Mouse (Mus musculus) neural tube, embryonic 15.5 days (tissue): Measurements from ENCODE around the gene Gm26897. TPM values are rescaled to one million over a fixed set of nuclear protein-coding genes. Genes with fewer than 3 reads are reported as not detected.

Experiments
- ATAC-seq: fragments of 200-750 bp; cut with Nextera tagmentation; 2 replicates; pipeline ENCODE4 v1.8.0; 2017; ENCODE audit warnings: mild to moderate bottlenecking, moderate TSS enrichment, moderate library complexity; ENCODE audit not compliant: low FRiP score
- H3K27ac ChIP-seq: fragments of 300-500 bp; sonication (generic); replicated peaks from 2 replicates; pipeline ENCODE4 v1.5.1; 2015; ENCODE audit warnings: mild to moderate bottlenecking, inconsistent platforms
- H3K27me3 ChIP-seq: fragments of 300-500 bp; sonication (generic); replicated peaks from 2 replicates; pipeline ENCODE4 v1.6.1; 2015; ENCODE audit warnings: inconsistent platforms
- H3K36me3 ChIP-seq: fragments of 300-500 bp; sonication (generic); 2 replicates; pipeline ENCODE4 v1.6.1; 2015; ENCODE audit warnings: inconsistent platforms
- H3K4me1 ChIP-seq: fragments of 300-500 bp; sonication (generic); 2 replicates; pipeline ENCODE4 v1.6.1; 2015; ENCODE audit warnings: inconsistent platforms
- H3K4me2 ChIP-seq: fragments of 300-500 bp; sonication (generic); 2 replicates; pipeline ENCODE4 v1.6.1; 2015; ENCODE audit warnings: inconsistent platforms, mild to moderate bottlenecking, moderate library complexity
- H3K4me3 ChIP-seq: fragments of 300-500 bp; sonication (generic); replicated peaks from 2 replicates; pipeline ENCODE4 v1.5.1; 2015; ENCODE audit warnings: mild to moderate bottlenecking, inconsistent platforms
- H3K9ac ChIP-seq: fragments of 300-500 bp; sonication (generic); replicated peaks from 2 replicates; pipeline ENCODE4 v1.6.1; 2015; ENCODE audit warnings: mild to moderate bottlenecking, inconsistent platforms
- H3K9me3 ChIP-seq: fragments of 300-500 bp; sonication (generic); replicated peaks from 2 replicates; pipeline ENCODE4 v1.6.1; 2016; ENCODE audit warnings: inconsistent platforms
- WGBS: fragments of 180-500 bp; shearing (Covaris S2); methylation state at CpG from one replicate; pipeline ENCODE4 v1.1.7; 2015; ENCODE audit warnings: mixed read lengths; 5-methylcytosine and 5-hydroxymethylcytosine counted together
- polyA plus RNA-seq: library from polyadenylated mRNA; unstranded; fragments of >200 nt; fragmentation: Nextera tagmentation; extraction: Ambion mirVana; gene quantifications from 2 replicates; pipeline ENCODE4 v1.2.1, GENCODE M21; 2015

The Gm26897 gene
- polyA plus RNA-seq, 1 experiment from 2014 or later: not detected

- WGBS: 28% methylated on average over 16 of the region's 16 CpGs
- H3K27me3 ChIP-seq: no peaks in the 10 kb centered on the region
- ATAC-seq: peak; percentile 31; the same call in 1 of the 2 replicates
- peak overlapping the region; percentile 34 for H3K4me2 ChIP-seq
- peak overlapping the region; percentile 21; the same call in 1 of the 2 replicates for H3K9ac ChIP-seq
- H3K9me3 ChIP-seq: no peaks in the 10 kb centered on the region
- peaks cover 18% of the 10 kb centered on the region for H3K4me1 ChIP-seq
- no peaks in the 10 kb centered on the region for H3K36me3 ChIP-seq
- H3K4me3 ChIP-seq: no peak overlapping the region
- peak overlapping the region; percentile 23; the same call in 1 of the 2 replicates for H3K27ac ChIP-seq
Measured at GRCm38 (mm10) chr5:111754484-111755139, 20.9 kb downstream of the Gm26897 start.

- no peak overlapping the region for H3K27ac ChIP-seq
Measured at GRCm38 (mm10) chr5:111755330-111755729, 21.6 kb downstream of the Gm26897 start.

DNA sequence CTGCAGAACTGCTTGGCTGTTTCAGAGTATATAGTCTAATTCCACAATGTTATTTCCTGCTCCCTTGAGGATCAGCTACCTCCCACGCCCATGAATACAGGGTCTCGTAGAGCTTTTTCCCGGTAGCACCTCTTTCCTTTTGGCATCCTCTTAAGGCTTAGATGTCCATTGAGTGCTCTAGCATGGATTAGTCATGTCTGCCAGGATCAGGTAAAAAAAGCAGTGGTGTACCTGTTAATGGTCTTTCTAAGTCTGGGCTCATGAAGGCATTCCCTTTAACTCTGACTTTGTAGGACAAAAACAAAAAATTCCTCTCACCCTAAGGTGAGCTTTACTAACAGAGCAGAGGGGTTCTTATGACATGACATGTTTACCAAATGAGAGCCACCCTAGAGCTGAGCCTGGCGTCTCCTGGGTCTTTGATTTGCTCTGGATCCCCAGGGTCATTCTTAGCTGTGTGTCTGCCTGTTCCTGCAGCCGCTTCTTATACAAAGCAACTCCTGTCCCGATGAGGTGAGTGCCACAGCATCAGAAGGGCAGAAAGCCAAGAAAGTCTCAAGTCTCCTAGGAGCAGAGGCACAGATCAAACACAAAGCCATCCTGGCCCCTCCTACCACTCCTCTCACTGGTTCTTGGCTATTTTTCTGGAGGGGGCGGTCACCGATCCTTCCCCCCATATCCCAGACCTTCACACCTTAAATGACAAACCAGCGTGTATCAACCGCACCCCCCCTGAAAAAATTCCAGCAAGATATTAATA, 27.2 kb downstream of the Gm26897 start:
- peak overlapping the region; percentile 26 for H3K4me3 ChIP-seq

More at GRCm38 (mm10) chr5:111755330-111755729, 21.6 kb downstream of the Gm26897 start:
- no peaks in the 10 kb centered on the region for H3K27me3 ChIP-seq
- 0 out of 2 replicates have a peak overlapping the region, but pooled peaks have one; percentile 34 for H3K4me2 ChIP-seq
- H3K4me3 ChIP-seq: no peak overlapping the region
- WGBS: 12% methylated on average over 5 of the region's 5 CpGs
- peaks cover 11% of the 10 kb centered on the region for H3K4me1 ChIP-seq
- no peaks in the 10 kb centered on the region for H3K9me3 ChIP-seq
- no peak overlapping the region for H3K9ac ChIP-seq
- ATAC-seq: no peak
- no peaks in the 10 kb centered on the region for H3K36me3 ChIP-seq

DNA sequence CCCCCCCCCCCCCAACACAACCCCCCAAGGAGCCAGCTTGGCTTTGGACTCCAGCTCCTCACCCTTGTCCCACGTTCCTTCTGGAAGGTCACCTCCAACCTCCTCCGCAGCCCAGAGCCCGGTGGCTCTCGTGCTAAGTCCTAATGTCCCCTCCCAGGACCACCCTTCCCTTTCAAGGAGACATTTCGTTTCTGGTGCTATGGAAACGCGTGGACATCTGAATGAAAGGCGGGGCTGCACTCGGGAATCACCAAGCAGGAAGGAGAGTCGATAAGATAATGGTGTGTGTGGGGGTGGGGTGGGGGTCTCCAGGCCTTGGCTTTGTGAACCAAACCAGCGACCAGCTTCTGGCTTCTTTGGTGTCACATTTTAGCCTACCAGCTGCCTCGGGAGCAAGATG, 27.9 kb downstream of the Gm26897 start:
- WGBS: under 1% methylated on average over 12 of the region's 12 CpGs
- no peaks in the 10 kb centered on the region for H3K36me3 ChIP-seq

More for the DNA sequence above, 27.2 kb downstream of the Gm26897 start:
- H3K4me2 ChIP-seq: peak overlapping the region; percentile 61
- no peak overlapping the region for H3K9ac ChIP-seq
- WGBS: 15% methylated on average over 10 of the region's 10 CpGs
- H3K27ac ChIP-seq: peak overlapping the region; percentile 80
- no peaks in the 10 kb centered on the region for H3K9me3 ChIP-seq
- H3K4me1 ChIP-seq: peaks cover 28% of the 10 kb centered on the region
- 0 out of 2 replicates have a peak, but pooled peaks cover 2% of the 10 kb centered on the region for H3K27me3 ChIP-seq
- no peaks in the 10 kb centered on the region for H3K36me3 ChIP-seq
- ATAC-seq: no peak

DNA sequence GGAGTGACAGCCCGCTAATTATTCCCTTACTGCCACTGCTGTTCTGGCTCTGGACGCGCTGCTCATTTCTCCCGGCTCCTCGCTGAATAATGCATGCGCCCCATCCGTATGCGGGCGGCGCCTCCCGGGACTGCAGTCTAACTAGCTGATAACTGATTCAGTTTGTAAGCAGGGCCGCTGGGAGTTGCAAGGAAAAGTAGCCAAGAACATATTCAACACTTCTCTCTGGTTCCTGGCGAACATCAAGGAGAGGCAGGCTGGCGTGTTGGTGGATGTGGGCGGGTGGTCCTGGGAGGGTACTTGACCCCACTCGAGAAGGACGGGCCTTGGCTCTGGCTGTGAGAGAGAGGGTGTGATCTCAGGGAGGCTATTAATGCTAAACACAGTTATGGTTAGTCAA, 28.4 kb downstream of the Gm26897 start:
- peak overlapping the region; percentile 18; the same call in 1 of the 2 replicates for H3K9ac ChIP-seq
- H3K36me3 ChIP-seq: no peaks in the 10 kb centered on the region
- no peaks in the 10 kb centered on the region for H3K9me3 ChIP-seq
- 3% methylated on average over 17 of the region's 17 CpGs for WGBS
- peak overlapping the region; percentile 26 for H3K4me3 ChIP-seq
- 0 out of 2 replicates have a peak, but pooled peaks cover 2% of the 10 kb centered on the region for H3K27me3 ChIP-seq
- peaks cover 28% of the 10 kb centered on the region for H3K4me1 ChIP-seq
- H3K4me2 ChIP-seq: peak overlapping the region; percentile 61
- H3K27ac ChIP-seq: peak overlapping the region; percentile 80
- peak; percentile 55; the same call in 1 of the 2 replicates for ATAC-seq

More for the DNA sequence above, 27.9 kb downstream of the Gm26897 start:
- 0 out of 2 replicates have a peak, but pooled peaks cover 2% of the 10 kb centered on the region for H3K27me3 ChIP-seq
- H3K4me1 ChIP-seq: peaks cover 28% of the 10 kb centered on the region
- peak; percentile 56; the same call in 1 of the 2 replicates for ATAC-seq
- H3K9ac ChIP-seq: peak overlapping the region; percentile 30; the same call in 1 of the 2 replicates
- no peaks in the 10 kb centered on the region for H3K9me3 ChIP-seq
- H3K27ac ChIP-seq: peak overlapping the region; percentile 80
- H3K4me3 ChIP-seq: peak overlapping the region; percentile 26
- peak overlapping the region; percentile 61 for H3K4me2 ChIP-seq

- peaks cover 2% of the 10 kb centered on the region; the same call in 1 of the 2 replicates for H3K27me3 ChIP-seq
- H3K9ac ChIP-seq: no peak overlapping the region
- ATAC-seq: no peak
- no peaks in the 10 kb centered on the region for H3K9me3 ChIP-seq
- no peaks in the 10 kb centered on the region for H3K36me3 ChIP-seq
- 80% methylated on average over 15 of the region's 15 CpGs for WGBS
- no peak overlapping the region for H3K4me3 ChIP-seq
- H3K4me2 ChIP-seq: no peak overlapping the region
- peaks cover 35% of the 10 kb centered on the region for H3K4me1 ChIP-seq
- no peak overlapping the region for H3K27ac ChIP-seq
Measured at GRCm38 (mm10) chr5:111765671-111766290, 32.1 kb downstream of the Gm26897 start.

- H3K4me2 ChIP-seq: no peak overlapping the region
- H3K4me3 ChIP-seq: no peak overlapping the region
- no peaks in the 10 kb centered on the region for H3K36me3 ChIP-seq
- H3K4me1 ChIP-seq: peaks cover 25% of the 10 kb centered on the region
- WGBS: 87% methylated on average over 4 of the region's 4 CpGs
- ATAC-seq: no peak
- no peaks in the 10 kb centered on the region for H3K9me3 ChIP-seq
- peaks cover 2% of the 10 kb centered on the region; the same call in 1 of the 2 replicates for H3K27me3 ChIP-seq
- H3K9ac ChIP-seq: no peak overlapping the region
- no peak overlapping the region for H3K27ac ChIP-seq
Measured at GRCm38 (mm10) chr5:111766696-111767095, 33.0 kb downstream of the Gm26897 start.

DNA sequence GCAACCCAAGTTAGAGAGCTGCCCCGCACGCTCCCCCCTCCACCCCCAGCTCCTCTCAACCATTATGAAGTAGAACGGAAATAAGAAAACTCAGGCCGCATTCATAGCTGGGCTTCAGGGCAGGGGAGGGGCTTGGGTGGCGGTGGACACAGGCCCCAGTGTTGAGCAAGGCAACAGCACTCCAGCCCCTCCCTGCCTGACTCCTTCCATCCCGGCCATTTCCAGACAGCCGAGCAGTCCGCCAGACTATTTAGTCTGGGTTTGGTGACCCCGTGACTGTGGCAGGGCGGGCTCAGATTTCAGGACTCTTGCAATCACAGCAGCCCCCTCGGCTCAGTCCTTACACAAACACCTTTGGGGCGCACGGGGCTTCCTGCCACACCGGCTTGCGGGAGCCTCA, 36.5 kb downstream of the Gm26897 start:
- ATAC-seq: no peak
- Histone ChIP-seq H3K27me3 (no peaks in the 10 kb centered on the region; the same call in 1 of the 2 replicates), H3K27ac (no peak overlapping the region), H3K4me2 (peak overlapping the region; percentile 27), H3K9ac (no peak overlapping the region), H3K4me1 (peaks cover 30% of the 10 kb centered on the region), H3K36me3 (no peaks in the 10 kb centered on the region), H3K9me3 (no peaks in the 10 kb centered on the region), H3K4me3 (no peak overlapping the region)
- WGBS: 13% methylated on average over 15 of the region's 15 CpGs

- Histone ChIP-seq H3K9me3 (no peaks in the 10 kb centered on the region), H3K36me3 (no peaks in the 10 kb centered on the region), H3K27me3 (no peaks in the 10 kb centered on the region; the same call in 1 of the 2 replicates), H3K4me1 (peaks cover 30% of the 10 kb centered on the region), H3K27ac (peak overlapping the region; percentile 41; the same call in 1 of the 2 replicates), H3K4me2 (no peak overlapping the region), H3K4me3 (no peak overlapping the region), H3K9ac (no peak overlapping the region)
- 9% methylated on average over 8 of the region's 8 CpGs for WGBS
- ATAC-seq: peak; percentile 58
Measured at GRCm38 (mm10) chr5:111772127-111772526, 38.4 kb downstream of the Gm26897 start.

DNA sequence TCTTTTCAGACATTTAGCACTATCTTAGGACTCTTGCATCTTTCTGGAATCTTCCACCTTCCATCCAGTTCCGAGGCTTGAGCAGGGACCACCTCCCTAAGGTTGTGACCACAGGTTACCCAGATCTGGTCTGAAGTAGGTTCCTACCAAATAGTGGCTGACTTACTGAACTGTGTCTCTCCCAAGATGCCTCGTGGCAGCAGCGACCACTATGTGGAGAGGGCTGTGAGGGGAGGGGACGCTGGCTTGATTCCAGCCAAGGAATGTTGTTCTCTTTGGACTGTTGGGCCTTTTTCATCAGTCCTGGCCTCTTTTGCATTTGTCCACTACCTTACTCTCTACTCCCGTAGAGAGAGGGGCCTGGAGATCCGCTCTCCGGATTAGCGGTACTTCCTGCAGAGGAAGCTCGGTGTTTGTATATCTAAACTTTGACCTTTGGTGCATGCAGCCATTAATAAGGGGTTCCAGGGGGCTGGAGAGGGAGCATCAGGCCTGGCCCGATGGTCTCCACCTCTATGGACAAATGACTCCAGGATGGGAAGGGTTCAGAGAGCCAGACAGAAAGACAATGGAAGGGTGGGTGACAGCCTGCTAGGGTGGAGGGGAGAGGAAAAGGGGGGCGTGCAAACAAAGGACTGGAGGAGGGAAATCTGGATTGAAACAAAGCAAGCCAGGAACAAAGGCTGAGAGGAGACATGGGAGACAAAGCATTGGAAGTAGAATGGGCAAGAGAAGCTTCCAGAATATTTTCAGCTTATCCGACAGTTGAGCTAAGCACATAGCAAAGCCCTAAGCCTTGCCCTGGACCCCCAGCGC, 39.1 kb downstream of the Gm26897 start:
- H3K9me3 ChIP-seq: no peaks in the 10 kb centered on the region
- H3K27ac ChIP-seq: peak overlapping the region; percentile 41
- ATAC-seq: peak; percentile 19; the same call in 1 of the 2 replicates
- no peak overlapping the region for H3K4me3 ChIP-seq
- H3K4me2 ChIP-seq: no peak overlapping the region
- peaks cover 30% of the 10 kb centered on the region for H3K4me1 ChIP-seq
- no peaks in the 10 kb centered on the region for H3K27me3 ChIP-seq
- WGBS: 52% methylated on average over 13 of the region's 13 CpGs
- H3K36me3 ChIP-seq: no peaks in the 10 kb centered on the region
- no peak overlapping the region for H3K9ac ChIP-seq

DNA sequence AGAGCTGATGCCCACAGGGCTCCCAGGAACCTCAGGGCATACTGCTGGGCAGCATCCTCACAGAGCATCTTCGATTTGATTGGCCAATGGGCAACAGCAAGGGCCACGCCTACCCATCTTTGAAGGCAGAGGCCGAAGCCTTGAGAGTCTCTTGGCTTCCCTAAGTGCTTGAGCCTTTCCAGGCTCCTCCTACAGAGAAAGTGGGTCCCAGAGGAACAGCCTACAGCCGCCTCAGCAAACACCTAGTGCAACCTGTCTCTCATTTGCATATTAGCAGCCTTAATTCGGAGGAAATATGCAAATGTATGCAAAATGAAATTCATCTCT, 39.6 kb downstream of the Gm26897 start:
- H3K4me3 ChIP-seq: no peak overlapping the region
- H3K4me2 ChIP-seq: no peak overlapping the region
- ATAC-seq: no peak
- no peak overlapping the region for H3K9ac ChIP-seq
- 45% methylated on average over 5 of the region's 5 CpGs for WGBS
- H3K27ac ChIP-seq: peak overlapping the region; percentile 38; the same call in 1 of the 2 replicates
- no peaks in the 10 kb centered on the region for H3K9me3 ChIP-seq
- no peaks in the 10 kb centered on the region for H3K36me3 ChIP-seq
- peaks cover 30% of the 10 kb centered on the region for H3K4me1 ChIP-seq
- H3K27me3 ChIP-seq: no peaks in the 10 kb centered on the region
